In genomic region chr7:80075946-80076583, GRCm38 (mm10) we compare ENCODE assay signal across 9 mouse cellular contexts. TPM values are rescaled to one million over a fixed set of nuclear protein-coding genes. Genes with fewer than 3 reads are reported as not detected.
DNase-seq lines count a peak whose midpoint lies in the region; ATAC-seq and TF ChIP-seq lines count a peak whose summit lies in the region.
"Had no signal": no experiment of that assay in that cellular context is flagged by ENCODE, and none has a peak within 500 bp of the region (broad histone marks: within the 10 kb centered on the region; RNA-seq: fewer than 3 reads in every experiment).

No protein-coding gene starts in this region.

- H3K27me3 ChIP-seq in heart, embryonic 11.5 days (ENCODE audit: control insufficient read depth, insufficient read depth, low read length) = no peaks in the 10 kb centered on the region
- no peaks in the 10 kb centered on the region for H3K27me3 ChIP-seq in stomach, embryonic 15.5 days (replicated peaks)
- no peaks in the 10 kb centered on the region for H3K27me3 ChIP-seq in stomach, postnatal 0 days (ENCODE audit: control insufficient read depth, insufficient read depth, low read length)
- no peaks in the 10 kb centered on the region for H3K27me3 ChIP-seq in liver, postnatal 0 days (ENCODE audit: insufficient read depth, low read length)

- no peak overlapping the region for H3K4me3 ChIP-seq in heart, embryonic 11.5 days (ENCODE audit: low read depth, low read length)
- no peak overlapping the region for H3K4me3 ChIP-seq in stomach, embryonic 15.5 days (replicated peaks)
- H3K4me3 ChIP-seq in stomach, postnatal 0 days (ENCODE audit: low read depth, low read length) = no peak overlapping the region
- no peak overlapping the region for H3K4me3 ChIP-seq in liver, postnatal 0 days (ENCODE audit: low read depth, low read length)

- TF ChIP-seq EP300 in stomach, postnatal 0 days (optimal IDR thresholded peaks at IDR 0.05) = no peak
- TF ChIP-seq EP300 in liver, postnatal 0 days (IDR thresholded peaks at IDR 0.05; ENCODE audit: low read depth) = no peak

- H3K36me3 ChIP-seq in heart, embryonic 11.5 days (ENCODE audit: control insufficient read depth, insufficient read depth, low read length) = no peaks in the 10 kb centered on the region
- H3K36me3 ChIP-seq in stomach, embryonic 15.5 days = no peaks in the 10 kb centered on the region
- H3K36me3 ChIP-seq in stomach, postnatal 0 days (ENCODE audit: control insufficient read depth, insufficient read depth, low read length) = no peaks in the 10 kb centered on the region
- no peaks in the 10 kb centered on the region; the same call in 1 of the 2 replicates for H3K36me3 ChIP-seq in liver, postnatal 0 days (replicated peaks; ENCODE audit: insufficient read depth, low read length)

- no peak for TF ChIP-seq CTCF in stomach, postnatal 0 days (IDR thresholded peaks at IDR 0.05; ENCODE audit: low read depth)
- TF ChIP-seq CTCF in liver, postnatal 0 days (IDR thresholded peaks at IDR 0.05; ENCODE audit: low read depth) = no peak

- no peaks in the 10 kb centered on the region for H3K9me3 ChIP-seq in heart, embryonic 11.5 days (replicated peaks; ENCODE audit: control insufficient read depth, low read length)
- no peaks in the 10 kb centered on the region for H3K9me3 ChIP-seq in stomach, embryonic 15.5 days
- H3K9me3 ChIP-seq in stomach, postnatal 0 days (ENCODE audit: control insufficient read depth, low read length) = no peaks in the 10 kb centered on the region
- no peaks in the 10 kb centered on the region for H3K9me3 ChIP-seq in liver, postnatal 0 days (ENCODE audit: low read length)

- no peak overlapping the region for H3K27ac ChIP-seq in heart, embryonic 11.5 days (ENCODE audit: low read depth, low read length)
- peak overlapping the region; percentile 57; the same call in 1 of the 2 replicates for H3K27ac ChIP-seq in stomach, embryonic 15.5 days
- no peak overlapping the region for H3K27ac ChIP-seq in stomach, postnatal 0 days (replicated peaks)
- peak overlapping the region; percentile 80 for H3K27ac ChIP-seq in liver, postnatal 0 days (ENCODE audit: low read depth)

- WGBS in heart, embryonic 11.5 days (ENCODE audit: insufficient replicate concordance) = 38% methylated on average over 4 of the region's 4 CpGs
- 54% methylated on average over 4 of the region's 4 CpGs for WGBS in stomach, embryonic 15.5 days
- WGBS in stomach, postnatal 0 days = 44% methylated on average over 4 of the region's 4 CpGs
- 58% methylated on average over 4 of the region's 4 CpGs for WGBS in liver, postnatal 0 days (ENCODE audit: insufficient replicate concordance)

- peaks cover 63% of the 10 kb centered on the region for H3K4me1 ChIP-seq in heart, embryonic 11.5 days (ENCODE audit: control insufficient read depth, insufficient read depth, low read length)
- peaks cover 48% of the 10 kb centered on the region for H3K4me1 ChIP-seq in stomach, embryonic 15.5 days
- H3K4me1 ChIP-seq in stomach, postnatal 0 days (replicated peaks; ENCODE audit: control insufficient read depth, insufficient read depth) = peaks cover 13% of the 10 kb centered on the region; the same call in 1 of the 2 replicates
- peaks cover 59% of the 10 kb centered on the region for H3K4me1 ChIP-seq in liver, postnatal 0 days (ENCODE audit: insufficient read depth)

- H3K9ac ChIP-seq in heart, embryonic 11.5 days (ENCODE audit: low read depth, low read length) = 0 out of 2 replicates have a peak overlapping the region, but pooled peaks have one; percentile 22
- no peak overlapping the region for H3K9ac ChIP-seq in stomach, embryonic 15.5 days
- H3K9ac ChIP-seq in stomach, postnatal 0 days (ENCODE audit: low read length) = no peak overlapping the region
- H3K9ac ChIP-seq in liver, postnatal 0 days (replicated peaks) = peak overlapping the region; percentile 26

- no peak for DNase-seq in heart, adult 11 months
- DNase-seq in stomach, postnatal 0 days (ENCODE audit: low spot score) = no peak
- no peak for DNase-seq in liver, postnatal 0 days
- no peak for DNase-seq in ovary, postnatal 36 days (ENCODE audit: low spot score)
- no peak for DNase-seq in adrenal gland, postnatal 36 days
- DNase-seq in frontal cortex, postnatal 25 days (ENCODE audit: low spot score in 2 of 2) = no peak
- DNase-seq: layer of hippocampus, postnatal 36 days had no signal

- ATAC-seq in heart, embryonic 11.5 days (replicated peaks; ENCODE audit: insufficient number of reproducible peaks, low FRiP score, low TSS enrichment) = no peak
- no peak for ATAC-seq in stomach, embryonic 15.5 days (ENCODE audit: insufficient read depth, low FRiP score, low read depth)
- ATAC-seq in stomach, postnatal 0 days (ENCODE audit: low FRiP score, low TSS enrichment) = no peak
- no peak for ATAC-seq in liver, postnatal 0 days

- peak overlapping the region; percentile 19 for H3K4me2 ChIP-seq in heart, embryonic 11.5 days
- no peak overlapping the region for H3K4me2 ChIP-seq in stomach, embryonic 15.5 days
- H3K4me2 ChIP-seq in stomach, postnatal 0 days (replicated peaks; ENCODE audit: low read depth) = no peak overlapping the region
- peak overlapping the region; percentile 33 for H3K4me2 ChIP-seq in liver, postnatal 0 days (ENCODE audit: low read depth, low read length)

RNA-seq across cellular contexts. Expression of gene Idh2, which starts 39.1 kb away (rescaled TPM):
- polyA plus RNA-seq in heart, embryonic 11.5 days (2014; fragmentation: Nextera tagmentation; extraction: Ambion mirVana) = 1,200 and 1,395 TPM in 2 replicates
- 595 and 631 TPM in 2 replicates for polyA plus RNA-seq in stomach, embryonic 15.5 days (2015; fragmentation: Nextera tagmentation; extraction: Ambion mirVana)
- polyA plus RNA-seq in stomach, postnatal 0 days (2015; fragmentation: Nextera tagmentation; extraction: Ambion mirVana) = 288 TPM in 2 replicates
- polyA plus RNA-seq in liver, postnatal 0 days (2015; fragmentation: Nextera tagmentation; extraction: Ambion mirVana) = 183 and 184 TPM in 2 replicates
- 100 to 1,000 TPM; 148 to 188 TPM for total RNA-seq in adrenal gland, postnatal 36 days (2021)

RNA-seq across cellular contexts. Expression of gene Zfp710, which starts 51.5 kb away (rescaled TPM):
- polyA plus RNA-seq in heart, embryonic 11.5 days (2014; fragmentation: Nextera tagmentation; extraction: Ambion mirVana) = 11.2 and 11.8 TPM in 2 replicates
- polyA plus RNA-seq in stomach, embryonic 15.5 days (2015; fragmentation: Nextera tagmentation; extraction: Ambion mirVana) = 14.9 and 15.8 TPM in 2 replicates
- polyA plus RNA-seq in stomach, postnatal 0 days (2015; fragmentation: Nextera tagmentation; extraction: Ambion mirVana) = 10.3 and 12.0 TPM in 2 replicates
- polyA plus RNA-seq in liver, postnatal 0 days (2015; fragmentation: Nextera tagmentation; extraction: Ambion mirVana) = 5.9 and 6.4 TPM in 2 replicates
- 10 to 100 TPM; 14.2 to 15.5 TPM for total RNA-seq in adrenal gland, postnatal 36 days (2021)

Comparison
In these comparisons a context has a peak if more than half of its experiments do, and no peak if none do; other contexts are left out.
1. H3K27ac ChIP-seq: peak in stomach, embryonic 15.5 days (single experiment) and liver, postnatal 0 days (single experiment); none in heart, embryonic 11.5 days (single experiment) and stomach, postnatal 0 days (single experiment).
2. H3K4me2 ChIP-seq: peak in heart, embryonic 11.5 days (single experiment) and liver, postnatal 0 days (single experiment); none in stomach, embryonic 15.5 days (single experiment) and stomach, postnatal 0 days (single experiment).
3. H3K9ac ChIP-seq: peak in heart, embryonic 11.5 days (single experiment) and liver, postnatal 0 days (single experiment); none in stomach, embryonic 15.5 days (single experiment) and stomach, postnatal 0 days (single experiment).